Mouse (Mus musculus): Measurements from ENCODE around the gene Epo. TPM values are rescaled to one million over a fixed set of nuclear protein-coding genes. Genes with fewer than 3 reads are reported as not detected.

Epo gene
- polyA plus RNA-seq, 1 experiment, result not detected

GRCm38 (mm10) chr5:137532808-137533116 is 280 bp downstream of the Epo start:
- 0% methylated on average over 12 of the region's 12 CpGs for WGBS
- H3K4me1 ChIP-seq (ENCODE audit: control insufficient read depth, insufficient read depth, low read length), result peaks cover 20% of the 10 kb centered on the region
- peak overlapping the region; percentile 99 for H3K4me3 ChIP-seq (ENCODE audit: insufficient read depth, low read depth, low read length)
- H3K27ac ChIP-seq (ENCODE audit: insufficient read depth, low read depth, low read length), result peak overlapping the region; percentile 99
- no peak for TF ChIP-seq CTCF (IDR thresholded peaks at IDR 0.05; ENCODE audit: insufficient read depth, low read depth, low read length)
- TF ChIP-seq POLR2A (IDR thresholded peaks at IDR 0.05; ENCODE audit: insufficient read depth, low read depth, low read length), result no peak

DNA sequence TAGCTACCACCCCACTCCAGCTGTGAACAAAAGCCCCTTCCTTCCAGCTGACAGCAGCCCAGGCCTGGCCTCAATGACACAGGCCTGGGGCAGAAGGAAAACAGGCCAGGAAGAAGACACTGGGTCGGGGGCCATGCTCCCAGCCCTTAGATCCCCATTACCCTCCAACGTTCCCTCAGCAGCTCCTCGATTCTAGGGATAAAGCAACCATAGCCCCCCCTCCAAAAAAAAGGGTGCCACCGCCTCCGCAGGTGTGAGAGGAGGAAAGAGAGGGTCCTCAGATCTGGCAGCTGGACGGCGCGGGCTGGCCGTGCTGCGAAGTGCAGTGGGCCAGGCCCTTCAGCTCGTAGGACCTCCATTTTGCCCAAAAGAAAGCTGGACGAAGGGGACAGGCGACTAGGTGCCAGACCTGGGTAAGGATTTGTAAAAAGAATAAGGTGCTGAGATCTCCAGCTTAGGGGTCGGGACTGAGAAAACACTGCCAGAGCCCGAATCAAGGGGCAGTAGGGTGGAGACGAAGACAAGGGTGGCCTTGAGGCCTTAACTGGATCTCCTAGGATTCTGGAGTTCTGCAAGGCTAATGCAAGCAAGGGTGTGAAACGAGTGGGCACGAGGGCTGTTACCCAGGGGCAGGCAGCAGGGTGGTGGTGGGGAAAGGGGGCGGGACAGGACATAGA is 773 bp downstream of the Epo start:
- WGBS, result under 1% methylated on average over 19 of the region's 19 CpGs
- H3K4me3 ChIP-seq (ENCODE audit: insufficient read depth, low read depth, low read length), result peak overlapping the region; percentile 99
- H3K4me1 ChIP-seq (ENCODE audit: control insufficient read depth, insufficient read depth, low read length), result peaks cover 23% of the 10 kb centered on the region
- peak overlapping the region; percentile 95 for H3K27ac ChIP-seq (ENCODE audit: insufficient read depth, low read depth, low read length)
- TF ChIP-seq POLR2A (IDR thresholded peaks at IDR 0.05; ENCODE audit: insufficient read depth, low read depth, low read length) (no peak), CTCF (IDR thresholded peaks at IDR 0.05; ENCODE audit: insufficient read depth, low read depth, low read length) (no peak)

- under 1% methylated on average over 51 of the region's 51 CpGs for WGBS
- H3K4me3 ChIP-seq (ENCODE audit: insufficient read depth, low read depth, low read length), result peak overlapping the region; percentile 99
- TF ChIP-seq CTCF (IDR thresholded peaks at IDR 0.05; ENCODE audit: insufficient read depth, low read depth, low read length), result no peak
- TF ChIP-seq POLR2A (IDR thresholded peaks at IDR 0.05; ENCODE audit: insufficient read depth, low read depth, low read length), result no peak
- H3K4me1 ChIP-seq (ENCODE audit: control insufficient read depth, insufficient read depth, low read length), result peaks cover 27% of the 10 kb centered on the region
- H3K27ac ChIP-seq (ENCODE audit: insufficient read depth, low read depth, low read length), result peak overlapping the region; percentile 95
These were observed 1.5 kb downstream of the Epo start for GRCm38 (mm10) chr5:137531414-137532130.

DNA sequence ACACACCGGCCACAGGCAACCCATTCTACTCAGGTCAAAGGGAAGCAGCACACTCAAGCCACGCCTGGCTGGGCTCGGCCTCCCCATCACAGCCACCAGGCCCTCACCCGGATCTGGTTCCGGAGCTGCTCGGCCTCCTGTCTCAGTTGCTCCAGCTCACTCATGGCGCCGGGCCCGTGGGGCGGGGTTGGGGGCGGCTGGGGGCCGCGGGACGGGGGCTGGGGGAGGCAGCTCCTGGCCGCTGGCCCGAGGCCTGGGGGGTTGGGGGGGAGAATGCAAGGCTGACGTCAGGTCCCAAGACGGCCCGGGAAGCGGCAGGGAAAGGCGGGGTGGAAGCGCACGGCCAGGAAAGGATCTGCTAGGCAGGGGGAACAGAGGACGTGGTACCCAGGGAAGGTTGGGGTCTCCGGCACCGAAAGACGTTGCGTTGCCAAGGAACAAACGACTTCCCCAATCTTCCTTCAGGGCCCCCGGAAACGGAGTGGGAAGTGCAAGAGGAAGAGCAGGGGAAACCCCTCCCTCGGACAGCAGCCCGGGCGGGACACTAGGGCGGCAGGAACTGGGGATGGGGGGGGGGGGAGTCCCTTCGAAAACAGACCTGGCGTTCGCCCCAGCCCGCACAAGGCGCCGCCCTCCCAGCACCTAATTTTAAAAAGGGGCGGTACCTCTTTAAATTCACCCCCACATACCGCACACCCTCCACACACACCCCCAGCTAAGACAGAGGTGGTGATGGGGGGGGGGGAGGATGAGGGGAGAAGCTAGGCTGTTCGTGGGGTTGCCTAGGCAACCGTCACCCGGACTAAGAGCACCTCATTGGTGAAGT is 2.2 kb downstream of the Epo start:
- H3K4me1 ChIP-seq (ENCODE audit: control insufficient read depth, insufficient read depth, low read length), result peaks cover 34% of the 10 kb centered on the region
- TF ChIP-seq POLR2A (IDR thresholded peaks at IDR 0.05; ENCODE audit: insufficient read depth, low read depth, low read length) (no peak), CTCF (IDR thresholded peaks at IDR 0.05; ENCODE audit: insufficient read depth, low read depth, low read length) (no peak)
- WGBS, result under 1% methylated on average over 46 of the region's 46 CpGs
- H3K4me3 ChIP-seq (ENCODE audit: insufficient read depth, low read depth, low read length), result peak overlapping the region; percentile 99
- peak overlapping the region; percentile 89 for H3K27ac ChIP-seq (ENCODE audit: insufficient read depth, low read depth, low read length)

DNA sequence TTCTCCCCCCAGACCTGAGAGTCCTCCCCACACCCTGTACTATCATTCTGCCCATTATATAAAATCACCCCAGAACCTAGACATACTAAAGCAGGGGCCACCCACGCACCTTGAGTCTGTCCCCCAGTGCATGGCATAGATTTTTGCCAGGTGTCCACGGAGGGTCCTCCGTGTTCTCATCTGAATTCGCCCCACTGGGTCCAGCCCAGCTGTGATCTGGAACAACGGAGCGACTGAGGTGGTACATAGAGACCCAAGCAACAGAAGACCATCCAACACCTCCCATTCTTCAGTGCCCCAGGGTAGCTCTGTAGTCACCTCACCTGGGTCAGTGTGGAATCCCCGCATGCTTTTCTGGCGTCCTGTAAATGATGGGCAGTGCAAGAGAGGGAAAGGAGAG is 3.0 kb downstream of the Epo start:
- Histone ChIP-seq H3K4me1 (ENCODE audit: control insufficient read depth, insufficient read depth, low read length) (peaks cover 40% of the 10 kb centered on the region), H3K4me3 (ENCODE audit: insufficient read depth, low read depth, low read length) (peak overlapping the region; percentile 99), H3K27ac (ENCODE audit: insufficient read depth, low read depth, low read length) (peak overlapping the region; percentile 62)
- TF ChIP-seq CTCF (IDR thresholded peaks at IDR 0.05; ENCODE audit: insufficient read depth, low read depth, low read length), result no peak
- TF ChIP-seq POLR2A (IDR thresholded peaks at IDR 0.05; ENCODE audit: insufficient read depth, low read depth, low read length), result no peak
- 45% methylated on average over 8 of the region's 8 CpGs for WGBS

GRCm38 (mm10) chr5:137529221-137529995 is 3.6 kb downstream of the Epo start:
- Histone ChIP-seq H3K27ac (ENCODE audit: insufficient read depth, low read depth, low read length) (no peak overlapping the region), H3K4me1 (ENCODE audit: control insufficient read depth, insufficient read depth, low read length) (peaks cover 47% of the 10 kb centered on the region), H3K4me3 (ENCODE audit: insufficient read depth, low read depth, low read length) (no peak overlapping the region)
- TF ChIP-seq POLR2A (IDR thresholded peaks at IDR 0.05; ENCODE audit: insufficient read depth, low read depth, low read length) (no peak), CTCF (IDR thresholded peaks at IDR 0.05; ENCODE audit: insufficient read depth, low read depth, low read length) (no peak)
- WGBS, result 59% methylated on average over 15 of the region's 15 CpGs

GRCm38 (mm10) chr5:137528247-137528968 is 4.6 kb downstream of the Epo start:
- Histone ChIP-seq H3K4me1 (ENCODE audit: control insufficient read depth, insufficient read depth, low read length) (peaks cover 57% of the 10 kb centered on the region), H3K27ac (ENCODE audit: insufficient read depth, low read depth, low read length) (no peak overlapping the region), H3K4me3 (ENCODE audit: insufficient read depth, low read depth, low read length) (no peak overlapping the region)
- 78% methylated on average over 22 of the region's 22 CpGs for WGBS
- TF ChIP-seq POLR2A (IDR thresholded peaks at IDR 0.05; ENCODE audit: insufficient read depth, low read depth, low read length) (no peak), CTCF (IDR thresholded peaks at IDR 0.05; ENCODE audit: insufficient read depth, low read depth, low read length) (no peak)

DNA sequence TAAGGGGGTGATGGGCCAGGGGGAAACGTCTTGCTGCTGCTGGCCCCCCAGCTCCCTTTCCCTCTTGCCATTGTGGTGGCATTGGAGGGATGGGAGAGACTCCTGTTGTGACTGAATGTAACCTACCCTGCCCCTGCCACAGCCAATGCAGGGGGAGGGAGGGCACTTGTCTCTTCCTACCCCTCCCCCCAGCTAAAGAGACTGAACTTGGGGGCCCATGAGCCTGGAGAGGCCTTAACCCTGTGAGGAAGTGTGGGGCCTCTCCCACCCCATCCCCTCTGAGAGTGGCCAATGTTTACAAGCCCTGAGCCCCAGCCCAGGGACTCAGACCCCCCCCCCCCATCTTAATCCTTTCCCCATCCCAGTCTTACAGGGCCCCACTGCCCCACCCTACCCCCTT is 5.6 kb downstream of the Epo start:
- 20% methylated on average over 1 of the region's 1 CpGs for WGBS

More for the DNA sequence above, 5.6 kb downstream of the Epo start:
- no peak overlapping the region for H3K27ac ChIP-seq (ENCODE audit: insufficient read depth, low read depth, low read length)
- no peak for TF ChIP-seq POLR2A (IDR thresholded peaks at IDR 0.05; ENCODE audit: insufficient read depth, low read depth, low read length)
- TF ChIP-seq CTCF (IDR thresholded peaks at IDR 0.05; ENCODE audit: insufficient read depth, low read depth, low read length), result no peak
- H3K4me1 ChIP-seq (ENCODE audit: control insufficient read depth, insufficient read depth, low read length), result peaks cover 67% of the 10 kb centered on the region
- H3K4me3 ChIP-seq (ENCODE audit: insufficient read depth, low read depth, low read length), result no peak overlapping the region
